Mouse (Mus musculus): ENCODE results near the gene Mafg.

DNA sequence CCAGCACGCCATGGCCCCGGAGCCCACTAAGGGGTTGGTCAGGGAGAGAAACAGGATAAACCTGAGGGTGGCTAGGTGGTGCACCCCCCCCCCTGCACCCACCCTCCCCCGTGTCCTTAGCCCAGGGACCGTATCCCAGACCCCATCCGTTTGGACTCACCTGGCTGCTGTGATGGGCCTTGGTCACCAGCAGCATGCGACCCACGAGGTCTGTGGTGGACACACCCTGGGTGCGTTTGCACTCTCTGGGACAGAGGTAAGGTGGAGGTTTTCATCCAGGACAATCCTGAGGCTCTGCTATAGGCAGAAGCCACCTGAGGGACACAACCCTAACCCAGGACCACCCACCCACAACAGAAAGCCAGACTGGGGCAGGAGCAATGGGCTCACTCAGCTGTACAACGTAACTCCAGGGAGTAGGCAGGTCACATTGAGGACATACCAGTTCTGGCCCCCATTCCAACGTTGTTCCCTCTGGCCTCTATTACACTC, 19.9 kb downstream of the Mafg start:
- TF ChIP-seq RAD21 (IDR thresholded peaks at IDR 0.05; ENCODE audit: low read depth, low read length), result no peak
- no peak for TF ChIP-seq CTCF (conservative IDR thresholded peaks at IDR 0.05 in 1 of 2, IDR thresholded peaks at IDR 0.05 in 1 of 2; ENCODE audit: low read depth in 2 of 2, low read length in 2 of 2)
- TF ChIP-seq POLR2A (IDR thresholded peaks at IDR 0.05; ENCODE audit: low read depth, low read length), result no peak
- TF ChIP-seq ZNF384 (IDR thresholded peaks at IDR 0.05; ENCODE audit: low read depth, low read length), result no peak
- no peak for TF ChIP-seq MXI1 (IDR thresholded peaks at IDR 0.05; ENCODE audit: low read depth, low read length)
- TF ChIP-seq E2F4 (IDR thresholded peaks at IDR 0.05; ENCODE audit: insufficient replicate concordance, low read depth, low read length), result no peak
- no peak for TF ChIP-seq MAX (IDR thresholded peaks at IDR 0.05; ENCODE audit: low read length)
- TF ChIP-seq ELF1 (IDR thresholded peaks at IDR 0.05; ENCODE audit: low read depth, low read length), result no peak
- TF ChIP-seq GABPA (IDR thresholded peaks at IDR 0.05; ENCODE audit: insufficient replicate concordance, low read depth, low read length), result no peak

Measured in CH12.LX (cell line).